Mouse (Mus musculus) embryonic facial prominence, embryonic 11.5 days (tissue): ENCODE results near the gene Slc25a34. TPM values are rescaled to one million over a fixed set of nuclear protein-coding genes. Genes with fewer than 3 reads are reported as not detected.

Experiments
- ATAC-seq: fragments of 200-750 bp; cut with Nextera tagmentation; replicated peaks from 2 replicates; pipeline ENCODE4 v1.8.0; 2017; ENCODE audit warnings: low read depth; ENCODE audit not compliant: insufficient number of reproducible peaks, low FRiP score, low TSS enrichment
- DNase-seq: peaks from one replicate; pipeline ENCODE4 v3.0.0-alpha.2; 2015; ENCODE audit warnings: low spot score
- H3K27ac ChIP-seq: fragments of 300-500 bp; sonication (generic); replicated peaks from 2 replicates; pipeline ENCODE4 v1.5.1; 2014; ENCODE audit warnings: mild to moderate bottlenecking, low read depth, low read length, control low read depth
- H3K27me3 ChIP-seq: fragments of 300-500 bp; sonication (generic); 2 replicates; pipeline ENCODE4 v1.6.1; 2014; ENCODE audit warnings: mild to moderate bottlenecking, low read length, moderate library complexity, mixed read lengths; ENCODE audit not compliant: control insufficient read depth, insufficient read depth
- H3K36me3 ChIP-seq: fragments of 300-500 bp; sonication (generic); replicated peaks from 2 replicates; pipeline ENCODE4 v1.6.1; 2014; ENCODE audit warnings: low read depth, mild to moderate bottlenecking, low read length, moderate library complexity, mixed read lengths; ENCODE audit not compliant: control insufficient read depth, insufficient read depth
- H3K4me1 ChIP-seq: fragments of 300-500 bp; sonication (generic); 2 replicates; pipeline ENCODE4 v1.6.1; 2014; ENCODE audit warnings: low read length, mixed read lengths; ENCODE audit not compliant: control insufficient read depth, insufficient read depth
- H3K4me2 ChIP-seq: fragments of 300-500 bp; sonication (generic); 2 replicates; pipeline ENCODE4 v1.6.1; 2014; ENCODE audit warnings: low read depth, mild to moderate bottlenecking, control low read depth, low read length, moderate library complexity
- H3K4me3 ChIP-seq: fragments of 300-500 bp; sonication (generic); 2 replicates; pipeline ENCODE4 v1.5.1; 2014; ENCODE audit warnings: low read depth, low read length, control low read depth
- H3K9ac ChIP-seq: fragments of 300-500 bp; sonication (generic); replicated peaks from 2 replicates; pipeline ENCODE4 v1.6.1; 2014; ENCODE audit warnings: mild to moderate bottlenecking, control low read depth, low read length
- H3K9me3 ChIP-seq: fragments of 300-500 bp; sonication (generic); replicated peaks from 2 replicates; pipeline ENCODE4 v1.6.1; 2016; ENCODE audit warnings: mild to moderate bottlenecking, low read length, inconsistent platforms, mixed read lengths; ENCODE audit not compliant: control insufficient read depth
- WGBS: fragments of 180-500 bp; shearing (Covaris S2); extraction: QIAGEN DNeasy Blood & Tissue Kit; methylation state at CpG from one replicate; pipeline ENCODE4 v1.1.7; 2014; 5-methylcytosine and 5-hydroxymethylcytosine counted together
- polyA plus RNA-seq: library from polyadenylated mRNA; unstranded; fragments of >200 nt; fragmentation: Nextera tagmentation; extraction: Ambion mirVana; gene quantifications from 2 replicates; pipeline ENCODE4 v1.2.1, GENCODE M21; 2014

Gene Slc25a34
- polyA plus RNA-seq, 1 experiment from 2014 or later = not detected

- Histone ChIP-seq H3K9me3 (no peaks in the 10 kb centered on the region), H3K4me1 (no peaks in the 10 kb centered on the region), H3K27ac (no peak overlapping the region), H3K27me3 (no peaks in the 10 kb centered on the region), H3K36me3 (peaks cover 14% of the 10 kb centered on the region), H3K4me2 (no peak overlapping the region), H3K9ac (no peak overlapping the region), H3K4me3 (no peak overlapping the region)
- DNase-seq = no peak
- no peak for ATAC-seq
- WGBS = 87% methylated on average over 8 of the region's 8 CpGs
Measured at GRCm38 (mm10) chr4:141583919-141584318, 39.7 kb downstream of the Slc25a34 start.

- peaks cover 19% of the 10 kb centered on the region for H3K36me3 ChIP-seq
- no peaks in the 10 kb centered on the region for H3K27me3 ChIP-seq
- WGBS = 88% methylated on average over 13 of the region's 13 CpGs
- no peaks in the 10 kb centered on the region for H3K4me1 ChIP-seq
- no peak overlapping the region for H3K4me3 ChIP-seq
- H3K9ac ChIP-seq = no peak overlapping the region
- no peak overlapping the region for H3K27ac ChIP-seq
- no peaks in the 10 kb centered on the region for H3K9me3 ChIP-seq
- DNase-seq (no peak), ATAC-seq (no peak)
- H3K4me2 ChIP-seq = no peak overlapping the region
Measured at GRCm38 (mm10) chr4:141581051-141581450, 42.6 kb downstream of the Slc25a34 start.

- WGBS = 78% methylated on average over 3 of the region's 3 CpGs
- no peak for ATAC-seq
- H3K9ac ChIP-seq = no peak overlapping the region
- H3K9me3 ChIP-seq = no peaks in the 10 kb centered on the region
- H3K36me3 ChIP-seq = peaks cover 12% of the 10 kb centered on the region
- no peak for DNase-seq
- no peak overlapping the region for H3K4me2 ChIP-seq
- no peak overlapping the region for H3K4me3 ChIP-seq
- H3K27me3 ChIP-seq = no peaks in the 10 kb centered on the region
- no peaks in the 10 kb centered on the region for H3K4me1 ChIP-seq
- H3K27ac ChIP-seq = no peak overlapping the region
Measured at GRCm38 (mm10) chr4:141578833-141579232, 44.8 kb downstream of the Slc25a34 start.

GRCm38 (mm10) chr4:141576877-141577276 is 46.7 kb downstream of the Slc25a34 start:
- no peak overlapping the region for H3K27ac ChIP-seq
- WGBS = 94% methylated on average over 7 of the region's 7 CpGs
- no peaks in the 10 kb centered on the region for H3K27me3 ChIP-seq
- no peaks in the 10 kb centered on the region for H3K4me1 ChIP-seq
- no peak overlapping the region for H3K4me2 ChIP-seq
- H3K36me3 ChIP-seq = peaks cover 9% of the 10 kb centered on the region
- DNase-seq (no peak), ATAC-seq (no peak)
- H3K9ac ChIP-seq = no peak overlapping the region
- H3K4me3 ChIP-seq = no peak overlapping the region
- no peaks in the 10 kb centered on the region for H3K9me3 ChIP-seq

GRCm38 (mm10) chr4:141576404-141576803 is 47.2 kb downstream of the Slc25a34 start:
- 85% methylated on average over 11 of the region's 11 CpGs for WGBS
- no peak for ATAC-seq
- no peak for DNase-seq
- Histone ChIP-seq H3K4me1 (no peaks in the 10 kb centered on the region), H3K27ac (no peak overlapping the region), H3K9me3 (no peaks in the 10 kb centered on the region), H3K4me2 (no peak overlapping the region), H3K27me3 (no peaks in the 10 kb centered on the region), H3K4me3 (no peak overlapping the region), H3K36me3 (peaks cover 9% of the 10 kb centered on the region), H3K9ac (no peak overlapping the region)

GRCm38 (mm10) chr4:141574789-141575702 is 48.6 kb downstream of the Slc25a34 start:
- Histone ChIP-seq H3K4me2 (peak overlapping the region; percentile 8; the same call in 1 of the 2 replicates), H3K4me3 (no peak overlapping the region), H3K9me3 (no peaks in the 10 kb centered on the region), H3K9ac (no peak overlapping the region), H3K27ac (no peak overlapping the region), H3K27me3 (no peaks in the 10 kb centered on the region), H3K4me1 (no peaks in the 10 kb centered on the region), H3K36me3 (peaks cover 9% of the 10 kb centered on the region)
- WGBS = 41% methylated on average over 27 of the region's 27 CpGs
- peak; percentile 88 for DNase-seq
- peak; percentile 54; the same call in 1 of the 2 replicates for ATAC-seq

GRCm38 (mm10) chr4:141573359-141573966 is 50.2 kb downstream of the Slc25a34 start:
- Histone ChIP-seq H3K27ac (no peak overlapping the region), H3K36me3 (peaks cover 6% of the 10 kb centered on the region), H3K27me3 (no peaks in the 10 kb centered on the region), H3K9me3 (no peaks in the 10 kb centered on the region), H3K4me1 (no peaks in the 10 kb centered on the region), H3K4me3 (no peak overlapping the region), H3K4me2 (no peak overlapping the region), H3K9ac (no peak overlapping the region; the same call in 1 of the 2 replicates)
- DNase-seq = no peak
- WGBS = 81% methylated on average over 6 of the region's 6 CpGs
- no peak for ATAC-seq
